Comparison of ENCODE assay signal across 34 mouse cellular contexts in the genomic region with DNA sequence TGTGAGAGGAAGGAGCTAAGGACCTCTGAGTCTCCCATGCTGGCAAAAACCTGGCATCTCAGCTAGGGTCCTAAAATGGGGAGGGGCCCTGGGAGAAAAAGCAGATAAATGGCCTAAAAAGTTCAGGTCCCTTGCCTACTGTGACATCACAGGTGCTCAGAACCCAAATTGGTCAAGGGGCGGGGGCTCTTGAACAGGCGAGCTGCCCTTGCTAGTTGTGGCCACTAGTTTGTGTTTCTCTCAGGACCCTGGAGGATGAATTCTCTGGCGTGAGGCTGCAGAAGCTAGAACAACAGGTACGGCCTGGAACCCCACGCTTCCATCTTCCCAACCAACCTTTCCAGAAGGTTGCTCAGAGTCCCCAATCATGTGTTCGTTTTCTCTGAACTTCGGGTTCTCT. TPM values are rescaled to one million over a fixed set of nuclear protein-coding genes. Genes with fewer than 3 reads are reported as not detected.
DNase-seq lines count a peak whose midpoint lies in the region; ATAC-seq and TF ChIP-seq lines count a peak whose summit lies in the region.
"Had no signal": no experiment of that assay in that cellular context is flagged by ENCODE, and none has a peak within 500 bp of the region (broad histone marks: within the 10 kb centered on the region; RNA-seq: fewer than 3 reads in every experiment).

No protein-coding gene starts in this region.

- no peak for TF ChIP-seq EP300 in liver, postnatal 0 days (IDR thresholded peaks at IDR 0.05; ENCODE audit: low read depth)
- TF ChIP-seq EP300 in liver, embryonic 14.5 days (IDR thresholded peaks at IDR 0.05; ENCODE audit: low read depth) = no peak

- H3K9me3 ChIP-seq in embryonic facial prominence, embryonic 12.5 days = no peaks in the 10 kb centered on the region
- no peaks in the 10 kb centered on the region for H3K9me3 ChIP-seq in embryonic facial prominence, embryonic 10.5 days
- H3K9me3 ChIP-seq in liver, embryonic 12.5 days (replicated peaks) = no peaks in the 10 kb centered on the region
- no peaks in the 10 kb centered on the region for H3K9me3 ChIP-seq in liver, postnatal 0 days (ENCODE audit: low read length)
- H3K9me3 ChIP-seq in liver, embryonic 14.5 days (ENCODE audit: control insufficient read depth, low read length) = no peaks in the 10 kb centered on the region
- H3K9me3 ChIP-seq in forebrain, embryonic 12.5 days = no peaks in the 10 kb centered on the region
- H3K9me3 ChIP-seq: forebrain, embryonic 13.5 days; heart, embryonic 12.5 days; lung, embryonic 15.5 days; midbrain, embryonic 10.5 days; midbrain, embryonic 15.5 days had no signal

- H3K27ac ChIP-seq in embryonic facial prominence, embryonic 12.5 days = 0 out of 2 replicates have a peak overlapping the region, but pooled peaks have one; percentile 4
- no peak overlapping the region; the same call in 1 of the 2 replicates for H3K27ac ChIP-seq in embryonic facial prominence, embryonic 10.5 days (replicated peaks)
- H3K27ac ChIP-seq in liver, embryonic 12.5 days = peak overlapping the region; percentile 82
- no peak overlapping the region for H3K27ac ChIP-seq in liver, postnatal 0 days (ENCODE audit: low read depth)
- H3K27ac ChIP-seq in liver, embryonic 14.5 days = peak overlapping the region; percentile 66; the same call in 1 of the 2 replicates
- no peak overlapping the region for H3K27ac ChIP-seq in cerebellum, adult 2 months (ENCODE audit: insufficient read depth, low read length)
- H3K27ac ChIP-seq in forebrain, embryonic 12.5 days = no peak overlapping the region
- H3K27ac ChIP-seq: forebrain, embryonic 13.5 days; gastrocnemius, adult 2 months; hindbrain, embryonic 14.5 days; kidney, postnatal 0 days; lung, embryonic 15.5 days; midbrain, embryonic 10.5 days; midbrain, embryonic 15.5 days had no signal

- no peaks in the 10 kb centered on the region for H3K27me3 ChIP-seq in embryonic facial prominence, embryonic 12.5 days
- no peaks in the 10 kb centered on the region for H3K27me3 ChIP-seq in embryonic facial prominence, embryonic 10.5 days (replicated peaks; ENCODE audit: low read depth, poor library complexity, severe bottlenecking)
- H3K27me3 ChIP-seq in liver, embryonic 12.5 days (replicated peaks) = no peaks in the 10 kb centered on the region
- H3K27me3 ChIP-seq in liver, postnatal 0 days (ENCODE audit: insufficient read depth, low read length) = no peaks in the 10 kb centered on the region
- no peaks in the 10 kb centered on the region for H3K27me3 ChIP-seq in liver, embryonic 14.5 days (ENCODE audit: control insufficient read depth, insufficient read depth, low read length)
- H3K27me3 ChIP-seq in cerebellum, adult 2 months (ENCODE audit: control insufficient read depth, insufficient read depth, low read length) = no peaks in the 10 kb centered on the region
- H3K27me3 ChIP-seq in forebrain, embryonic 12.5 days = no peaks in the 10 kb centered on the region
- H3K27me3 ChIP-seq: CH12.LX; forebrain, embryonic 13.5 days; heart, embryonic 12.5 days; lung, embryonic 15.5 days; midbrain, embryonic 15.5 days had no signal

- DNase-seq in embryonic facial prominence, embryonic 10.5 days (ENCODE audit: low spot score) = no peak
- no peak for DNase-seq in liver, postnatal 0 days
- peak; percentile 78 for DNase-seq in ZHBTc4 (ENCODE audit: low read depth, low spot score)
- DNase-seq in liver, embryonic 14.5 days (ENCODE audit: low read depth in 3 of 3, low spot score in 3 of 3) = no peak
- DNase-seq in cerebellum, adult 2 months = no peak
- DNase-seq: adrenal gland, adult 2 months; adrenal gland, postnatal 36 days; cerebellum, adult 18-20 months; cerebellum, postnatal 25 days; gastrocnemius, adult 2 months; gastrocnemius, postnatal 36 days; heart, adult 18-20 months; kidney, adult 18-20 months; kidney, postnatal 4 days; layer of hippocampus, adult 9-11 months; right cerebral cortex, postnatal 25 days had no signal

- H3K4me2 ChIP-seq in embryonic facial prominence, embryonic 12.5 days (replicated peaks) = no peak overlapping the region
- peak overlapping the region; percentile 66 for H3K4me2 ChIP-seq in liver, embryonic 12.5 days
- no peak overlapping the region for H3K4me2 ChIP-seq in liver, postnatal 0 days (ENCODE audit: low read depth, low read length)
- H3K4me2 ChIP-seq in liver, embryonic 14.5 days (ENCODE audit: low read depth) = no peak overlapping the region; the same call in 1 of the 2 replicates
- H3K4me2 ChIP-seq in forebrain, embryonic 12.5 days = no peak overlapping the region
- H3K4me2 ChIP-seq: forebrain, embryonic 13.5 days; hindbrain, embryonic 14.5 days; lung, embryonic 15.5 days; midbrain, embryonic 15.5 days had no signal

- WGBS in embryonic facial prominence, embryonic 12.5 days = 78% methylated on average over 7 of the region's 7 CpGs
- 81% methylated on average over 7 of the region's 7 CpGs for WGBS in embryonic facial prominence, embryonic 10.5 days
- 84% methylated on average over 7 of the region's 7 CpGs for WGBS in liver, embryonic 12.5 days (ENCODE audit: insufficient replicate concordance)
- WGBS in liver, postnatal 0 days (ENCODE audit: insufficient replicate concordance) = 83% methylated on average over 7 of the region's 7 CpGs
- WGBS in liver, embryonic 14.5 days (ENCODE audit: insufficient replicate concordance) = 78% methylated on average over 7 of the region's 7 CpGs
- WGBS in cerebellum, adult 2 months = 85% methylated on average over 7 of the region's 7 CpGs
- 83% methylated on average over 7 of the region's 7 CpGs for WGBS in forebrain, embryonic 12.5 days

- no peak for TF ChIP-seq POLR2A in cerebellum, adult 2 months (IDR thresholded peaks at IDR 0.05; ENCODE audit: borderline replicate concordance, insufficient read depth, low read length)

- H3K9ac ChIP-seq in embryonic facial prominence, embryonic 12.5 days = no peak overlapping the region
- no peak overlapping the region for H3K9ac ChIP-seq in liver, embryonic 12.5 days
- no peak overlapping the region for H3K9ac ChIP-seq in liver, postnatal 0 days (replicated peaks)
- no peak overlapping the region for H3K9ac ChIP-seq in liver, embryonic 14.5 days (replicated peaks)
- H3K9ac ChIP-seq in forebrain, embryonic 12.5 days = no peak overlapping the region
- H3K9ac ChIP-seq: forebrain, embryonic 13.5 days; heart, embryonic 12.5 days; hindbrain, embryonic 14.5 days; lung, embryonic 15.5 days; midbrain, embryonic 15.5 days had no signal

- no peak for TF ChIP-seq CTCF in liver, postnatal 0 days (IDR thresholded peaks at IDR 0.05; ENCODE audit: low read depth)
- no peak for TF ChIP-seq CTCF in liver, embryonic 14.5 days (IDR thresholded peaks at IDR 0.05; ENCODE audit: low read depth)
- TF ChIP-seq CTCF in cerebellum, adult 2 months (IDR thresholded peaks at IDR 0.05; ENCODE audit: borderline replicate concordance, insufficient read depth, low read depth, low read length) = no peak

- no peak for ATAC-seq in embryonic facial prominence, embryonic 12.5 days (ENCODE audit: insufficient number of reproducible peaks, insufficient read depth, low FRiP score, low TSS enrichment)
- ATAC-seq in liver, embryonic 12.5 days = no peak
- ATAC-seq in liver, postnatal 0 days = no peak
- ATAC-seq in liver, embryonic 14.5 days (ENCODE audit: insufficient read depth) = no peak
- no peak for ATAC-seq in forebrain, embryonic 12.5 days (ENCODE audit: low FRiP score)
- ATAC-seq: activated CD4-positive, CD25-positive, alpha-beta regulatory T cell, adult 4 months; forebrain, embryonic 13.5 days; midbrain, embryonic 15.5 days had no signal

- H3K36me3 ChIP-seq in embryonic facial prominence, embryonic 12.5 days = no peaks in the 10 kb centered on the region
- H3K36me3 ChIP-seq in embryonic facial prominence, embryonic 10.5 days (replicated peaks) = no peaks in the 10 kb centered on the region
- no peaks in the 10 kb centered on the region for H3K36me3 ChIP-seq in liver, embryonic 12.5 days
- no peaks in the 10 kb centered on the region for H3K36me3 ChIP-seq in liver, postnatal 0 days (replicated peaks; ENCODE audit: insufficient read depth, low read length)
- H3K36me3 ChIP-seq in liver, embryonic 14.5 days (replicated peaks; ENCODE audit: control insufficient read depth, insufficient read depth, low read depth) = no peaks in the 10 kb centered on the region
- H3K36me3 ChIP-seq in forebrain, embryonic 12.5 days (replicated peaks) = no peaks in the 10 kb centered on the region
- H3K36me3 ChIP-seq: heart, embryonic 12.5 days; lung, embryonic 15.5 days; midbrain, embryonic 10.5 days; midbrain, embryonic 15.5 days had no signal

- no peak overlapping the region for H3K4me3 ChIP-seq in embryonic facial prominence, embryonic 12.5 days
- H3K4me3 ChIP-seq in embryonic facial prominence, embryonic 10.5 days = no peak overlapping the region
- no peak overlapping the region for H3K4me3 ChIP-seq in liver, embryonic 12.5 days
- H3K4me3 ChIP-seq in liver, postnatal 0 days (ENCODE audit: low read depth, low read length) = no peak overlapping the region
- H3K4me3 ChIP-seq in liver, embryonic 14.5 days (ENCODE audit: insufficient read depth in 1 of 2, low read depth in 2 of 2, low read length in 2 of 2) = no peak overlapping the region
- H3K4me3 ChIP-seq in cerebellum, adult 2 months (replicated peaks; ENCODE audit: insufficient read depth, low read depth, low read length) = no peak overlapping the region
- H3K4me3 ChIP-seq in forebrain, embryonic 12.5 days (replicated peaks) = no peak overlapping the region
- H3K4me3 ChIP-seq: forebrain, embryonic 13.5 days; gastrocnemius, adult 2 months; heart, embryonic 12.5 days; lung, embryonic 15.5 days; midbrain, embryonic 10.5 days; midbrain, embryonic 15.5 days had no signal

- H3K4me1 ChIP-seq in embryonic facial prominence, embryonic 12.5 days = peaks cover 8% of the 10 kb centered on the region
- H3K4me1 ChIP-seq in embryonic facial prominence, embryonic 10.5 days = peaks cover 29% of the 10 kb centered on the region
- H3K4me1 ChIP-seq in liver, embryonic 12.5 days = peaks cover 57% of the 10 kb centered on the region
- H3K4me1 ChIP-seq in liver, postnatal 0 days (ENCODE audit: insufficient read depth) = peaks cover 14% of the 10 kb centered on the region
- H3K4me1 ChIP-seq in liver, embryonic 14.5 days (replicated peaks; ENCODE audit: control insufficient read depth in 2 of 2, insufficient read depth in 2 of 2, low read length in 1 of 2) = peaks cover 18 to 19% of the 10 kb centered on the region in 2 experiments
- no peaks in the 10 kb centered on the region for H3K4me1 ChIP-seq in cerebellum, adult 2 months (ENCODE audit: control insufficient read depth, insufficient read depth, low read length)
- peaks cover 4% of the 10 kb centered on the region for H3K4me1 ChIP-seq in forebrain, embryonic 12.5 days

RNA-seq across cellular contexts. Expression of gene Nucb1, which starts 4.2 kb away (rescaled TPM):
- polyA plus RNA-seq in embryonic facial prominence, embryonic 12.5 days (2016; fragmentation: Nextera tagmentation; extraction: Ambion mirVana) = 161 and 172 TPM in 2 replicates
- 115 and 123 TPM in 2 replicates for polyA plus RNA-seq in embryonic facial prominence, embryonic 10.5 days (2016; fragmentation: Nextera tagmentation; extraction: Ambion mirVana)
- 140 and 146 TPM in 2 replicates for polyA plus RNA-seq in liver, embryonic 12.5 days (2016; fragmentation: Nextera tagmentation; extraction: Ambion mirVana)
- polyA plus RNA-seq in liver, postnatal 0 days (2015; fragmentation: Nextera tagmentation; extraction: Ambion mirVana) = 91.5 and 103 TPM in 2 replicates
- 48.2 and 58.8 TPM in 2 replicates for polyA plus RNA-seq in liver, embryonic 14.5 days (2012; rRNA removed)
- 81.7 and 97.2 TPM in 2 replicates for polyA plus RNA-seq in liver, embryonic 14.5 days (2014; fragmentation: Nextera tagmentation; extraction: Ambion mirVana)
- 136 and 150 TPM in 2 replicates for polyA plus RNA-seq in cerebellum, adult 2 months (2012; rRNA removed)
- 89.5 and 90.5 TPM in 2 replicates for polyA plus RNA-seq in forebrain, embryonic 12.5 days (2016; fragmentation: Nextera tagmentation; extraction: Ambion mirVana)

RNA-seq across cellular contexts. Expression of gene Ppp1r15a, which starts 11.7 kb away (rescaled TPM):
- polyA plus RNA-seq in embryonic facial prominence, embryonic 12.5 days (2016; fragmentation: Nextera tagmentation; extraction: Ambion mirVana) = 24.1 and 25.6 TPM in 2 replicates
- 18.6 and 21.6 TPM in 2 replicates for polyA plus RNA-seq in embryonic facial prominence, embryonic 10.5 days (2016; fragmentation: Nextera tagmentation; extraction: Ambion mirVana)
- 157 and 165 TPM in 2 replicates for polyA plus RNA-seq in liver, embryonic 12.5 days (2016; fragmentation: Nextera tagmentation; extraction: Ambion mirVana)
- polyA plus RNA-seq in liver, postnatal 0 days (2015; fragmentation: Nextera tagmentation; extraction: Ambion mirVana) = 104 and 113 TPM in 2 replicates
- polyA plus RNA-seq in liver, embryonic 14.5 days (2012; rRNA removed) = 79.3 and 140 TPM in 2 replicates
- 165 and 183 TPM in 2 replicates for polyA plus RNA-seq in liver, embryonic 14.5 days (2014; fragmentation: Nextera tagmentation; extraction: Ambion mirVana)
- polyA plus RNA-seq in cerebellum, adult 2 months (2012; rRNA removed) = 26.7 and 28.5 TPM in 2 replicates
- polyA plus RNA-seq in forebrain, embryonic 12.5 days (2016; fragmentation: Nextera tagmentation; extraction: Ambion mirVana) = 14.6 and 16.6 TPM in 2 replicates

RNA-seq across cellular contexts. Expression of gene Plekha4, which starts 11.7 kb away (rescaled TPM):
- 3.0 and 3.2 TPM in 2 replicates for polyA plus RNA-seq in embryonic facial prominence, embryonic 12.5 days (2016; fragmentation: Nextera tagmentation; extraction: Ambion mirVana)
- 1.9 and 2.3 TPM in 2 replicates for polyA plus RNA-seq in embryonic facial prominence, embryonic 10.5 days (2016; fragmentation: Nextera tagmentation; extraction: Ambion mirVana)
- 0.80 and 0.87 TPM in 2 replicates for polyA plus RNA-seq in liver, embryonic 12.5 days (2016; fragmentation: Nextera tagmentation; extraction: Ambion mirVana)
- polyA plus RNA-seq in liver, postnatal 0 days (2015; fragmentation: Nextera tagmentation; extraction: Ambion mirVana) = 0.51 and 0.91 TPM in 2 replicates
- polyA plus RNA-seq in liver, embryonic 14.5 days (2012; rRNA removed) = 0.52 and 0.90 TPM in 2 replicates
- 0.40 and 0.41 TPM in 2 replicates for polyA plus RNA-seq in liver, embryonic 14.5 days (2014; fragmentation: Nextera tagmentation; extraction: Ambion mirVana)
- 1.2 and 1.3 TPM in 2 replicates for polyA plus RNA-seq in cerebellum, adult 2 months (2012; rRNA removed)
- 0.74 and 1.0 TPM in 2 replicates for polyA plus RNA-seq in forebrain, embryonic 12.5 days (2016; fragmentation: Nextera tagmentation; extraction: Ambion mirVana)

RNA-seq across cellular contexts. Expression of gene Dhdh, which starts 25.8 kb away (rescaled TPM):
- polyA plus RNA-seq in embryonic facial prominence, embryonic 12.5 days (2016; fragmentation: Nextera tagmentation; extraction: Ambion mirVana) = 3.0 and 3.7 TPM in 2 replicates
- 5.7 and 7.4 TPM in 2 replicates for polyA plus RNA-seq in embryonic facial prominence, embryonic 10.5 days (2016; fragmentation: Nextera tagmentation; extraction: Ambion mirVana)
- polyA plus RNA-seq in liver, embryonic 12.5 days (2016; fragmentation: Nextera tagmentation; extraction: Ambion mirVana) = 2.8 and 3.1 TPM in 2 replicates
- polyA plus RNA-seq in liver, postnatal 0 days (2015; fragmentation: Nextera tagmentation; extraction: Ambion mirVana) = 8.4 and 9.5 TPM in 2 replicates
- 1.5 and 2.2 TPM in 2 replicates for polyA plus RNA-seq in liver, embryonic 14.5 days (2012; rRNA removed)
- 1.6 and 1.8 TPM in 2 replicates for polyA plus RNA-seq in liver, embryonic 14.5 days (2014; fragmentation: Nextera tagmentation; extraction: Ambion mirVana)
- 4.7 and 5.6 TPM in 2 replicates for polyA plus RNA-seq in cerebellum, adult 2 months (2012; rRNA removed)
- 3.0 and 3.6 TPM in 2 replicates for polyA plus RNA-seq in forebrain, embryonic 12.5 days (2016; fragmentation: Nextera tagmentation; extraction: Ambion mirVana)

RNA-seq across cellular contexts. Expression of gene Gm45808, which starts 27.8 kb away (rescaled TPM):
- polyA plus RNA-seq in embryonic facial prominence, embryonic 12.5 days (2016; fragmentation: Nextera tagmentation; extraction: Ambion mirVana) = not detected in 2 replicates
- polyA plus RNA-seq in embryonic facial prominence, embryonic 10.5 days (2016; fragmentation: Nextera tagmentation; extraction: Ambion mirVana) = not detected in 2 replicates
- polyA plus RNA-seq in liver, embryonic 12.5 days (2016; fragmentation: Nextera tagmentation; extraction: Ambion mirVana) = not detected in 2 replicates
- 0.15 and 0.33 TPM in 2 replicates for polyA plus RNA-seq in liver, postnatal 0 days (2015; fragmentation: Nextera tagmentation; extraction: Ambion mirVana)
- not detected in 2 replicates for polyA plus RNA-seq in liver, embryonic 14.5 days (2012; rRNA removed)
- polyA plus RNA-seq in liver, embryonic 14.5 days (2014; fragmentation: Nextera tagmentation; extraction: Ambion mirVana) = 0.20 TPM in 1 of 2 replicates, not detected in the other
- polyA plus RNA-seq in cerebellum, adult 2 months (2012; rRNA removed) = 0.33 TPM in 1 of 2 replicates, not detected in the other
- not detected in 2 replicates for polyA plus RNA-seq in forebrain, embryonic 12.5 days (2016; fragmentation: Nextera tagmentation; extraction: Ambion mirVana)
- polyA plus RNA-seq: activated CD4-positive, CD25-positive, alpha-beta regulatory T cell, adult 4 months; adrenal gland, adult 2 months; C2C12; embryonic facial prominence, embryonic 11.5 days; forebrain, embryonic 13.5 days; heart, embryonic 12.5 days; hindbrain, embryonic 14.5 days; kidney, postnatal 0 days; limb, embryonic 11.5 days; lung, embryonic 15.5 days; midbrain, embryonic 10.5 days; midbrain, embryonic 15.5 days; neural tube, embryonic 11.5 days; stomach, embryonic 16.5 days; thymus, postnatal 0 days had no signal

Comparison
In these comparisons a context has a peak if more than half of its experiments do, and no peak if none do; other contexts are left out.
1. H3K27ac ChIP-seq: peak in embryonic facial prominence, embryonic 12.5 days (single experiment), liver, embryonic 12.5 days (single experiment) and liver, embryonic 14.5 days (single experiment); none in embryonic facial prominence, embryonic 10.5 days (single experiment), liver, postnatal 0 days (single experiment), cerebellum, adult 2 months (single experiment) and forebrain, embryonic 12.5 days (single experiment).